Mouse (Mus musculus): ENCODE results near the gene D630045J12Rik. TPM values are rescaled to one million over a fixed set of nuclear protein-coding genes. Genes with fewer than 3 reads are reported as not detected.

Gene D630045J12Rik
- polyA plus RNA-seq, 1 experiment: 7.1 TPM

DNA sequence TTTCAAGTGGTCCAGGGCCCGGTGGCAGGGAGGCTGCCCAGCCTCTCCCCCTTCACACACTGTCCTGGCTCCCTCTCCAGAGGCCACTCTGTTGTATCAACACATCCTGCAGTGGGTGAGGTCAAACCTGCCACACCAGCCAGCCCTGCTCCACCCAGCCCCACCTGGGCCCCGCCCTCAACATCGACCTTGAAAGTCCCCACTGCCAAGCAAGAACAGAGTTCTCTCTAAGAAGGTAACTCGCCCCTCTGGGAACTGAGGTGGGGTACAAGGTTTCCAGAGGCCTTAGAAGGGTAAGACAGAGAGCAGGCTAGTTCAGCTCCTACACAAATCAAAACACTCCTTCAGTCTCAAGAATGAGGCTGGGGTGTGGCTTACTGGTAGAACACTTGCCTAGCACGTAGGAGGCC is 156.8 kb downstream of the D630045J12Rik start:
- 52% methylated on average over 5 of the region's 5 CpGs for WGBS
- DNase-seq: peak; percentile 47
- TF ChIP-seq POLR2A (IDR thresholded peaks at IDR 0.05; ENCODE audit: borderline replicate concordance, extremely low read depth, low read depth, low read length) (no peak), CTCF (IDR thresholded peaks at IDR 0.05; ENCODE audit: insufficient read depth, low read length) (no peak)
- H3K4me3 ChIP-seq (replicated peaks; ENCODE audit: extremely low read depth, low read depth, low read length): no peak overlapping the region
- H3K4me1 ChIP-seq (ENCODE audit: control insufficient read depth, insufficient read depth, low read length): no peaks in the 10 kb centered on the region

DNA sequence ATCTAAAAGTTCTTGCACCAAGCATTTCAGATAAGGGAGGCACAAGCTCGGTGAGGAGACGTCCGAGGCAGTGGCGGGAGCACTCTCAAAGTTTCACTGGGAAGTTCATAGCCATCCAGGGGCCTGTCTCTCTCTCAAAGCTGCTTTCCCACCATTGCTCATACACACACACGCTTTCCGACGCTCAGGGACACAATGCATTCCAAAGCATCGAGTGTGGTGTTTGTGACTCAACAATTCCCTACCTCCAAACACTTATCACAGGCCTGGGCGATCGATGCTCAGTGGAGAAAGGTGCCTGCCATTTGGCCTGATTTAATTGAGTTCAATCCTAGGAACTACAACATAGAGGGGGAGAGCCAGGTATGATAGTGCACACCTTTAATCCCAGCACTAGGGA is 159.1 kb downstream of the D630045J12Rik start:
- 82% methylated on average over 10 of the region's 10 CpGs for WGBS
- Histone ChIP-seq H3K4me1 (ENCODE audit: control insufficient read depth, insufficient read depth, low read length) (no peaks in the 10 kb centered on the region), H3K4me3 (replicated peaks; ENCODE audit: extremely low read depth, low read depth, low read length) (no peak overlapping the region)
- TF ChIP-seq POLR2A (IDR thresholded peaks at IDR 0.05; ENCODE audit: borderline replicate concordance, extremely low read depth, low read depth, low read length): no peak
- no peak for TF ChIP-seq CTCF (IDR thresholded peaks at IDR 0.05; ENCODE audit: insufficient read depth, low read length)
- no peak for DNase-seq

DNA sequence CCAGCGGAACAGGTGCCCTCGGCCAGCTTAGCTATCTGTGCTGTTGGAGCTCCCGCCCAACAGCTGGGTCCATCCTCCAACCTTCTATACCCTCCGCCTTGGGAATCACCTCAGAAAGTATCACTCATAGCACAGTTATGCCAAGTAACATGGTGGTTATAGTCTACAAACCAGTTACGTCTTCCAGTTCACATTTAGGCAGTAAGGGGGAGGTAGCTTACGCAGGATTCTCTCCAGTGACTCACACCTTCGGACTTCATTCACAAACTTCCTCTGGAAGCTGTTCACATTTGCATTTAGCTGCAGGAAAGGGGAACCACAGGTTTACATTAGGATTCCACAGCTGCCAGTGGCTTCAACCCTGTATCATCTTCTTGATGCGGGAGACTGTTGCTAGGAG is 161.3 kb downstream of the D630045J12Rik start:
- H3K4me1 ChIP-seq (ENCODE audit: control insufficient read depth, insufficient read depth, low read length): no peaks in the 10 kb centered on the region
- TF ChIP-seq POLR2A (IDR thresholded peaks at IDR 0.05; ENCODE audit: borderline replicate concordance, extremely low read depth, low read depth, low read length) (no peak), CTCF (IDR thresholded peaks at IDR 0.05; ENCODE audit: insufficient read depth, low read length) (no peak)
- no peak for DNase-seq
- H3K4me3 ChIP-seq (replicated peaks; ENCODE audit: extremely low read depth, low read depth, low read length): no peak overlapping the region
- 90% methylated on average over 8 of the region's 8 CpGs for WGBS

DNA sequence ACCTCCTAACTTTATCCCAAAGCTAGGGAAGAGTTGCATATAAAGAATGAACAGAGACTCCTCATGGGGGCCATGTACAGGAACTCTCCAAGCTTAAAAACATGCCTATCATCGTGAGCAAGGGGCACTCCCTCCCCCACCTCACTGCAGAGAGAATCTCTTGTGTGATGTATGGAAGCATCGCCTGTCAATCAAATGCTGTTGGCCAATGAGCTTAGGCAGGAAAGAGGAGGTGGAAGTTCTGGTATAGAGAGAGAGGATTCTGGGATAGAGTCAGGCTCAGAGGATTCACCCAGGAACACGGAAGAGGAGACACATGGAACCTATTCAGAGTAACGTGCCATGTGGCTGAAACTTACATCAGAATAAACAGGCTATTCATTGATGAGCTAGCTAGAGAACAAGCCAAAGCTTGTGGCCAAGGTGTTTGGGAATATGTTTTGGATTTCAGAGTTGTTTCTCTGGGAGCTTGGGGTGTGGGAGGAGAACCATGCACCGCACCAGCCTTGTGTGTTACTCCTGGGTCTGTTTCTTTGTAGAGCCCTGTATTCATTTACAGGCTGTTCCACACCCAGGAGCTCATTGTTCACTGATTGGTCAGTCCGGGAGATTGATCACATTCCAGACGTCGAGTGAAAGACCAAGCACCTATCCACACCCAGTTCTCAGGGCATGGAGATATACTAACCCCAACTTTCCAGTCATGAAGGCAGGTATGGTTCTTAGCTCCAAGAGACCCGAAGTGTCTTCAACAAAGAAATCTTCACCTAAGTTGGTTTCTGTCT is 166.4 kb downstream of the D630045J12Rik start:
- 73% methylated on average over 9 of the region's 9 CpGs for WGBS
- no peak for TF ChIP-seq CTCF (IDR thresholded peaks at IDR 0.05; ENCODE audit: insufficient read depth, low read length)
- TF ChIP-seq POLR2A (IDR thresholded peaks at IDR 0.05; ENCODE audit: borderline replicate concordance, extremely low read depth, low read depth, low read length): no peak

DNA sequence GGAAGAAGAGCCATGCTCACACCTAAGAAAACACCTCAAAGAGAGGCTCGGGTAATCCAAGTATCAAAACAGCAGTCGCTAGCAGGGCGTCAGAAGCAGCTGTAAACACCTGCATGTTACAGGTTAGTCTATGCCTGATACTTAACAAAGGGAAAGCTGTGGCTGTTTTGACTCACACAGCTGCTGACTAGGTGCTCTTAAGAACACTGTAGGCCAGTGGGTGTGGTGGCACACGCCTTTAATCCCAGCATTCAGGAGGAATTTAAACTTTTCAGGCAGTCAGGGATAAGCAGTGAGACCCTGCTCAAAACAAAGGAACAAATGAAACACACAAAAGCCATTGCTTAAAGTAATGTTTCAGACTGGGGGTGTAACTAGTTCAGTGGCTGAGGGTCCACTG is 170.6 kb downstream of the D630045J12Rik start:
- 51% methylated on average over 4 of the region's 4 CpGs for WGBS
- Histone ChIP-seq H3K4me3 (replicated peaks; ENCODE audit: extremely low read depth, low read depth, low read length) (no peak overlapping the region), H3K4me1 (ENCODE audit: control insufficient read depth, insufficient read depth, low read length) (peaks cover 3% of the 10 kb centered on the region)
- DNase-seq: no peak
- no peak for TF ChIP-seq CTCF (IDR thresholded peaks at IDR 0.05; ENCODE audit: insufficient read depth, low read length)
- TF ChIP-seq POLR2A (IDR thresholded peaks at IDR 0.05; ENCODE audit: borderline replicate concordance, extremely low read depth, low read depth, low read length): no peak

More for the DNA sequence above, 166.4 kb downstream of the D630045J12Rik start:
- Histone ChIP-seq H3K4me3 (replicated peaks; ENCODE audit: extremely low read depth, low read depth, low read length) (no peak overlapping the region), H3K4me1 (ENCODE audit: control insufficient read depth, insufficient read depth, low read length) (no peaks in the 10 kb centered on the region)
- DNase-seq: no peak

DNA sequence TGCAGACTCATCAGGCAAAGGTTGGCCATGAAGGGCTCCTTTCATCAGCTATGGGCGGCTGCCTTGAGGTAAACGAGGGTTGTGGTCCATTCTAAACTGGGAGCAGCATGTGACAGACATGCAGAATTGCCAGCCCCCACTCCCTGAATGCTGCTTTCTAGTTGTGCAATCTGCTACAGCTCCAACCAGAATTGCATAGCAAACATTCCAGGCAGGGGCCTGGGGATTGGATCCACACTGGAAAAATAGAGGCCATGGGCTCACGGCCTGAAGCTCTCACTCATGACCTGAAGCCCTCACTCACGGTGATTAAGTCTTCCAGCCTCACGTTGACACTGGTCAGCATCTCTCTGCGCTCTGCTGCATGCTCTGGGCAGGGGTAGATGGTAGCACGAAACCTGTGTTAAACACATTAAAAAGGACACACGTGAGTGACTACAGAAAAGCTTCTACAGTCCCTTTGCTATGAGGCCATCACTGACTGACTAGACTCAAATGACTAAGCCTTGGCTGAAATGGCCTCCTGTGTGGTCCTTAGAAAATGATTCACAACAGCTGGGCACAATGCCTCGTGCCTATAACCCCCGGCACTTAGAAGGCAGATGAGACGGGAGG is 172.0 kb downstream of the D630045J12Rik start:
- Histone ChIP-seq H3K4me3 (replicated peaks; ENCODE audit: extremely low read depth, low read depth, low read length) (no peak overlapping the region), H3K4me1 (ENCODE audit: control insufficient read depth, insufficient read depth, low read length) (peaks cover 3% of the 10 kb centered on the region)
- 53% methylated on average over 11 of the region's 11 CpGs for whole genome bisulfite sequencing
- DNase-seq: peak; percentile 22
- TF ChIP-seq POLR2A (IDR thresholded peaks at IDR 0.05; ENCODE audit: borderline replicate concordance, extremely low read depth, low read depth, low read length) (no peak), CTCF (IDR thresholded peaks at IDR 0.05; ENCODE audit: insufficient read depth, low read length) (no peak)

DNA sequence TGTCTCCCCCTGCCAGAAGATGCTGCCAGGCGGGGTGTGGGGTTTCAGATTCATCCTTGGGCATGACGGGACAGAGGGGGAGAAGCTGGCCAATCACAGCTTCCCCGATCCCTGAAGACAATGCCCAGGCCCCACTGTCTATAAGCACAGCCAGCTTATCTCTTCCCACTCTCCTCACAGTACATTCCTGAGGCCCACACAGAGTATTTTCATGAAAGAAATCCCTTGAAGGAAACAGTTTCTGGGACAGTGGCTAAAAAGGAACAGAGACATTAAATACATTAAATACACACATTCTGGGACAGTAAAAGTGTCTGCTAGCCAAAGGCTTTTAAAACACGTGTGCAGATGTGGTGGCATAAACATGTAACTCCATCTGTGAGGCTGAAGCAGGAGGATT is 173.4 kb downstream of the D630045J12Rik start:
- no peak for DNase-seq
- TF ChIP-seq POLR2A (IDR thresholded peaks at IDR 0.05; ENCODE audit: borderline replicate concordance, extremely low read depth, low read depth, low read length) (no peak), CTCF (IDR thresholded peaks at IDR 0.05; ENCODE audit: insufficient read depth, low read length) (no peak)
- H3K4me3 ChIP-seq (replicated peaks; ENCODE audit: extremely low read depth, low read depth, low read length): no peak overlapping the region
- 66% methylated on average over 4 of the region's 4 CpGs for WGBS
- H3K4me1 ChIP-seq (ENCODE audit: control insufficient read depth, insufficient read depth, low read length): peaks cover 3% of the 10 kb centered on the region

DNA sequence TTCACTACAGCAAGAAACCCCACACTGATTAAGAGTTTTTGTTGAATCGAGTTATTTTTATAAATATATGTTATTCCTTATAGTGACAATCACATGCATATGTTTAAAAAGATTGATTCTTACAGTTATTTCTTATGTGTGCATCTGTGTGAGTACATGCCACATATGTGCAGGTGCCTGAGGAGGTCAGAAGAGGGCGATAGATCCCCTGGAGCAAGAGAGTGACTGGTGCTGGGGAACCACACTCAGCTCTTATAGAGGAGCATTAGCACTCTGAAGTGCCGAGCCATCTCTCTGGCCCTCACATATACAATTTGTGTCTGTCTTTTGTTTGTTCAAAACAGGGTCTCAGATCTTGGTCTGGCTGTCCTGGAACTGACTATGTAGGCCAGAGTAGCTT is 180.2 kb downstream of the D630045J12Rik start:
- Histone ChIP-seq H3K4me3 (replicated peaks; ENCODE audit: extremely low read depth, low read depth, low read length) (no peak overlapping the region), H3K4me1 (ENCODE audit: control insufficient read depth, insufficient read depth, low read length) (no peaks in the 10 kb centered on the region)
- DNase-seq: no peak
- 98% methylated on average over 3 of the region's 3 CpGs for WGBS
- TF ChIP-seq CTCF (IDR thresholded peaks at IDR 0.05; ENCODE audit: insufficient read depth, low read length) (no peak), POLR2A (IDR thresholded peaks at IDR 0.05; ENCODE audit: borderline replicate concordance, extremely low read depth, low read depth, low read length) (no peak)

Other genes starting within 250 kb of the D630045J12Rik start
- 0.58 and 0.66 TPM in 2 replicates for gene Svopl, start 207.0 kb downstream of the D630045J12Rik start, polyA plus RNA-seq (2012; rRNA removed)
- gene Tmem213, start 144.8 kb downstream of the D630045J12Rik start, polyA plus RNA-seq (2012; rRNA removed): 2.6 and 3.0 TPM in 2 replicates
- gene Atp6v0a4, start 129.4 kb downstream of the D630045J12Rik start, polyA plus RNA-seq (2012; rRNA removed): 6.2 and 12.1 TPM in 2 replicates
- 3.2 and 4.4 TPM in 2 replicates for gene Zc3hav1l, start 45.2 kb upstream of the D630045J12Rik start, polyA plus RNA-seq (2012; rRNA removed)
- gene Zc3hav1, start 100.6 kb upstream of the D630045J12Rik start, polyA plus RNA-seq (2012; rRNA removed): 22.3 and 24.6 TPM in 2 replicates
- gene Ttc26, start 127.5 kb upstream of the D630045J12Rik start, polyA plus RNA-seq (2012; rRNA removed): 1.3 and 1.9 TPM in 2 replicates
- 6.1 and 7.8 TPM in 2 replicates for gene Ubn2, start 179.9 kb upstream of the D630045J12Rik start, polyA plus RNA-seq (2012; rRNA removed)

Data from lung, adult 2 months (tissue).